Mouse (Mus musculus): ENCODE results near the gene Ankrd34a. TPM values are rescaled to one million over a fixed set of nuclear protein-coding genes. Genes with fewer than 3 reads are reported as not detected.
A peak's percentile ranks its signal among the peaks of the same experiment; 100 is the strongest.

Ankrd34a gene
- 5.1 and 7.4 TPM in 2 replicates for polyA plus RNA-seq (2011; ENCODE audit: insufficient read length, low read depth, missing spikeins)

DNA sequence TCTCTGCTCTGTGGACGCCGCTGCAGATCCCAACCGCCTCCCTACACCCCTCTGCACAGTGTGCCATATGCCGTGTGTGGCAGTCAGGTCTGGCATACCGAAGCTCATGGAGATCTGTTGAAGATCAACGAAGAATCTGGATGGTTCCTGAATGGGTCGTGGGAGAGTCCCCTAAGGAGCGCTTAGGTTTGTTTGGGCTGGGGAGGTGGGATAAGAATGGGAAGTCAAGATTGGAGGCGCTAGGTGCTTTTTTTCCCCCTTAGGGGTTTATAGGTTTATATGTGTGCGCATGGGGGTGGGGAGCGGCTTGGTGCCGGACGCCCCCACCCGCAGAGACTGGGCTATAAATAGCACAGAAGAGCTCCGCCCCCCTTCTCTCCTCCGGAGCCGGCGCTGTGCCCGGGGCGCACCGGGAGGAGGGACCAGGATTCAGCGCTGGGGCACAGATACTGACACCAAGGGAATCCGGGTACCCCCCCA is at the start of gene Ankrd34a:
Ankrd34a (plus strand) TSS at position 409 of the 480 bp plus-strand sequence.
- Histone ChIP-seq H3K4me1 (ENCODE audit: control insufficient read depth, insufficient read depth, low read length) (peaks cover 11% of the 10 kb centered on the region), H3K27ac (ENCODE audit: insufficient read depth, low read length) (peak within 1 kb of the TSS; percentile 14), H3K4me3 (ENCODE audit: insufficient read depth, low read length) (peak within 1 kb of the TSS; percentile 52)
- TF ChIP-seq CTCF (IDR thresholded peaks at IDR 0.05; ENCODE audit: borderline replicate concordance, insufficient read depth, low read length), result no peak

DNA sequence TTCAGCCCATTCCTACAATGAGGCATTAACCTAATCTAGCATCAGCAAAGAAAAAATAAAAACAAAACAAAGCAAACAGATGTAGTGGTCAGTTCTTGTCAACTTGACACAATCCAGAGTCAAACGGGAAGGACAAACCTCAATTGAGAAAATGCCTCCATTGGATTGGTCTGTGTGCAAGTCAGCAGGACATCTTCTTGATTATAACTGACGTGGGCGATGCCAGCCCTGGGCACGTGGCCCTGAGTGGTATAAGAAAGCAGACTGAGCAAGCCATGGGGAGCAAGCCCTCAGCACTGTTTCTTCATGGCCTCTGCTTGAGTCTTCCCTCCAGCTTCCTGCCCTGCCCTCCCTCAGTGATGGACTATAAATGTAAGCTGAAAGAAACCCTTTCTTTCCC is 49.6 kb upstream of the Ankrd34a start:
- TF ChIP-seq CTCF (IDR thresholded peaks at IDR 0.05; ENCODE audit: borderline replicate concordance, insufficient read depth, low read length) (no peak), POLR2A (IDR thresholded peaks at IDR 0.05; ENCODE audit: low read depth, low read length) (no peak)
- peaks cover 2% of the 10 kb centered on the region; the same call in 1 of the 2 replicates for H3K4me1 ChIP-seq (ENCODE audit: control insufficient read depth, insufficient read depth, low read length)

DNA sequence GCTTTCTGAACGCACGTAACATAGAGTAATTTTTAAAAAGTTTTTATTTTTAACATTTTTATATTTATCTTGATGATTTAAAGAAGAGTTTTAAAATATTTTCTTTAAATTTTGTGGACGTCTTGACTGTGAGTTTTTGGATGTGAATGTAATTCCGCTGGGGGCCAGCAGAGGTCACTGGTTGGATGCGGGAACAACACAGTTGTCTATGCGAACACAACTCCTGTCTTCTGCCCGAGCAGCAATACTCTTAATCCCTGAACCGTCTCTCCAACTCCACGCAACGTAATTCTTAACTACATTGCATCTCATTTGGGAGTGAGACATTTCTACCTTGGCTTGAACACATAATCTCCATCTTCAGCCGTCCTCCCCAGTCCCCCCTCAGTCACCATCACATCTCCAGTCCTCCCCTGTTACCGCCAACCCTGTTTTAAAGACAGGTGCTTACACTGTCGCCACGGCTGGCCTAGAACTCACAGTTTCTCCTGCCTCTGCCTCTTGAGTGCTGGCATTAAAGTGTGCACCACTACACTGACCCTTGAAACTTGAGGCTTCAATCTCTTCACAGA is 49.0 kb upstream of the Ankrd34a start:
- no peak overlapping the region for H3K27ac ChIP-seq (ENCODE audit: insufficient read depth, low read length)
- no peak overlapping the region for H3K4me3 ChIP-seq (ENCODE audit: insufficient read depth, low read length)
- TF ChIP-seq CTCF (IDR thresholded peaks at IDR 0.05; ENCODE audit: borderline replicate concordance, insufficient read depth, low read length) (peak; percentile 57), POLR2A (IDR thresholded peaks at IDR 0.05; ENCODE audit: low read depth, low read length) (no peak)
- H3K4me1 ChIP-seq (ENCODE audit: control insufficient read depth, insufficient read depth, low read length), result peaks cover 2% of the 10 kb centered on the region; the same call in 1 of the 2 replicates

More for the DNA sequence above, 49.6 kb upstream of the Ankrd34a start:
- Histone ChIP-seq H3K27ac (ENCODE audit: insufficient read depth, low read length) (no peak overlapping the region), H3K4me3 (ENCODE audit: insufficient read depth, low read length) (no peak overlapping the region)

DNA sequence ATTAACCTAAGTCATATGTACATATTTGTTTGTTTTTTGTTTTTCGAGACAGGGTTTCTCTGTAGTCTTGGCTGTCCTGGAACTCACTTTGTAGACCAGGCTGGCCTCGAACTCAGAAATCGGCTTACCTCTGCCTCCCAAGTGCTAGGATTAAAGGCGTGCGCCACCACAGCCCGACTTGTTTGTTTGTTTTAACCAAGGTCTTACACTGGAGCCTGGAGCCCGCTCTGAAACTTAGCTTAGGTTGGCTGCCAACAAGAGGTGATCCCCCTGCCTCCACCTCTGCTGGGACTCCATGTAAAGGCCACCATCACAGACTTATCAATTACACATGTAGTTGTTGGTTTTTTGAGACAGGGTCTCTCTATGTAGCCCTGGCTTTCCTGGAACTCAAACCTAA is 47.6 kb upstream of the Ankrd34a start:
- Histone ChIP-seq H3K4me3 (ENCODE audit: insufficient read depth, low read length) (no peak overlapping the region), H3K27ac (ENCODE audit: insufficient read depth, low read length) (no peak overlapping the region), H3K4me1 (ENCODE audit: control insufficient read depth, insufficient read depth, low read length) (peaks cover 2% of the 10 kb centered on the region; the same call in 1 of the 2 replicates)
- no peak for TF ChIP-seq CTCF (IDR thresholded peaks at IDR 0.05; ENCODE audit: borderline replicate concordance, insufficient read depth, low read length)
- no peak for TF ChIP-seq POLR2A (IDR thresholded peaks at IDR 0.05; ENCODE audit: low read depth, low read length)

DNA sequence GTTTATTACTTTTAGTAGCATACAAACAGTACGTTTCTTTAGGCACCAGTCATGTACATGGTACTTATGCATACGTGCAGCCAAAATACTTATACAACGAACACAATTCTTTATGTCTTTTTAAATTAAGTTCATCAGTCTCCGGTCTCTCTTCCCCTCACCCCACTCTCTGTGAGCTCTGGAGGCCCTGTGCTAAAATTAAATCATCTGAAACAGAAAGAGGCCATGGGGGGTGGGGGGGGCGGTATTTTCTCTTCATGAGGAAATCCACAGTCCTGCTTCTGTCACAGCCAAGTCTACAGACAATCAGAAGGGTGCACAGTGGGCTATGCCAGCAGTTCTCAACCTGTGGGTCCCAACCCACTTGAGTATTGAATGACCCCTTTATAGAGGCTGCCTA is 47.1 kb upstream of the Ankrd34a start:
- no peak overlapping the region for H3K27ac ChIP-seq (ENCODE audit: insufficient read depth, low read length)
- peaks cover 2% of the 10 kb centered on the region; the same call in 1 of the 2 replicates for H3K4me1 ChIP-seq (ENCODE audit: control insufficient read depth, insufficient read depth, low read length)
- TF ChIP-seq CTCF (IDR thresholded peaks at IDR 0.05; ENCODE audit: borderline replicate concordance, insufficient read depth, low read length), result no peak
- TF ChIP-seq POLR2A (IDR thresholded peaks at IDR 0.05; ENCODE audit: low read depth, low read length), result no peak

DNA sequence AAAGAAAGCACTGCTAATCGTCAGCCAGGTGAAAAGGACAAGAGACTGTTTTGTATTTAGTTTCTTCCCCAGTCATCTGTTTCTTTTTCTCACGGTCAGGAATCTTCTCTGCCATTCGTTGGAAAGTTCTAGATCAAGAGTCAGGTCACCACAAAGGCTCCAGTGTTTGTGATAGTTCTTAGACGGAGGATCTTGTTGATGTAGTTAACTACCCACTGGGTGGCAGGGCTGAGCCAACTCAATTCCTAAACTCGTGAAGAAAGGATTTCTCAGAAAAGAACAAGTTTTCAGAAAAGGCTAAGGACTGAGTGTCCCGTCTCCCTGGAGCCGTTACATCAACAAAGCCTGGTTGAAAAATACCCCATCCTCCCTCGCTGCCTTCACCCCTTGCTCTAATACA is 45.2 kb upstream of the Ankrd34a start:
- Histone ChIP-seq H3K4me1 (ENCODE audit: control insufficient read depth, insufficient read depth, low read length) (peaks cover 2% of the 10 kb centered on the region; the same call in 1 of the 2 replicates), H3K27ac (ENCODE audit: insufficient read depth, low read length) (peak overlapping the region; percentile 25; the same call in 1 of the 2 replicates), H3K4me3 (ENCODE audit: insufficient read depth, low read length) (no peak overlapping the region)
- no peak for TF ChIP-seq CTCF (IDR thresholded peaks at IDR 0.05; ENCODE audit: borderline replicate concordance, insufficient read depth, low read length)
- no peak for TF ChIP-seq POLR2A (IDR thresholded peaks at IDR 0.05; ENCODE audit: low read depth, low read length)

More for the DNA sequence above, 47.1 kb upstream of the Ankrd34a start:
- no peak overlapping the region for H3K4me3 ChIP-seq (ENCODE audit: insufficient read depth, low read length)

DNA sequence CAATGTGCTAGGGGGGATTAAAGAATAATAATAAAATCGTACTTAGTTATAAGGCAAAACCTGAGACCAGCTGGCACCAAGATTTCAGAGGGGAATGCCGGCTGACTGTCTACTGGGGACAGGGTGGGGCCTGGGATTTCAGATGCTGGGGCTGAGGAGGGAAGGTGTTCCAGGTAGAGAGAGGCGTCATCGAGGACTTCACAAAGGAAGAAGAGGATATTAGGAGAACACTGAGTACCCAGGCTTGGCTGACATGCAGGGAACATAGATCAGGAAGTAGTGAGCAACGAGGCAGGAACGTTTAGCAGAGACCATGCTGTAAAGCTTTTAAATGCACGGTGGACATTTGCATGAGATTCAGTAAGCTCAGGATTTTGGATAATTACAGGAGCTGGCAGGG is 44.5 kb upstream of the Ankrd34a start:
- no peak overlapping the region for H3K27ac ChIP-seq (ENCODE audit: insufficient read depth, low read length)
- no peak overlapping the region for H3K4me3 ChIP-seq (ENCODE audit: insufficient read depth, low read length)
- TF ChIP-seq POLR2A (IDR thresholded peaks at IDR 0.05; ENCODE audit: low read depth, low read length) (no peak), CTCF (IDR thresholded peaks at IDR 0.05; ENCODE audit: borderline replicate concordance, insufficient read depth, low read length) (no peak)
- H3K4me1 ChIP-seq (ENCODE audit: control insufficient read depth, insufficient read depth, low read length), result peaks cover 2% of the 10 kb centered on the region; the same call in 1 of the 2 replicates

DNA sequence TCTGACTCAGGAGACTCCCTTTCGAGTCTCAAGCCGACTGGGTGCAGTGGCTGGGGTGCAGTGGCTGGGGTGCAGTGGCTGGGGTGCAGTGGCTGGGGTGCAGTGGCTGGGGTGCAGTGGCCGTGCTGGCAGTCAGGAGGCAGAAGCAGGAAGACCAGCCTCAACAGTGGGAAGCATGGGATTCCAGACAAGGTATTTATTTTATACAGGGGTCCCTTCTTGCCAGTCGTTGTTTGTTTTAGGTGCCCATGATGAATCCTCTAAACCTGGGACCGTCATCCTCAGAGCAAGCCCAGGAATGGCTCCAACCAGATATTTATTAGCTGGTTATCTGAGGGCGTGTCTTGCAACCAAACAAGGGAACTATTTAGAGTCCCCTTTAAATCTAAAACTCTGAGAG is 42.8 kb upstream of the Ankrd34a start:
- peaks cover 2% of the 10 kb centered on the region; the same call in 1 of the 2 replicates for H3K4me1 ChIP-seq (ENCODE audit: control insufficient read depth, insufficient read depth, low read length)
- TF ChIP-seq CTCF (IDR thresholded peaks at IDR 0.05; ENCODE audit: borderline replicate concordance, insufficient read depth, low read length), result no peak
- no peak for TF ChIP-seq POLR2A (IDR thresholded peaks at IDR 0.05; ENCODE audit: low read depth, low read length)
- H3K4me3 ChIP-seq (ENCODE audit: insufficient read depth, low read length), result no peak overlapping the region
- H3K27ac ChIP-seq (ENCODE audit: insufficient read depth, low read length), result no peak overlapping the region

DNA sequence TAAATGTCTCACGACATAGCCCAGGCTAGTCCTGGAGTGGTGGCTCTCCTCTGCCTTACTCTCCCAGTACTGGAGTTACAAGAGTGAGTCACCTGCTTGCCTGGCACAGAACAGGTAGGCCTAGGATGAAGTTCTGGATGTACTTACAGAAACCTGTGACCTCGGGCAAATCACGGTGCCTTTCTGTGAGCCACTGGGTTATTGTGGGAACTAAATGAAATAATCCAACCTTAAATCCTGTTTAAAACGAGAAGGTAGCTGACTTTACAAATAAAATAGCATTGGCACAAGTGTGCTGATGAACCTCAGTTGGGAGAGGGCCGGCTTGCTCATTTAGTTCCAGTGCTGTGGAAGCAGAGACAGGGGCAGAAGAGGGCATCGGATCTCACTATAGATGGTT is 42.2 kb upstream of the Ankrd34a start:
- Histone ChIP-seq H3K4me3 (ENCODE audit: insufficient read depth, low read length) (no peak overlapping the region), H3K4me1 (ENCODE audit: control insufficient read depth, insufficient read depth, low read length) (peaks cover 2% of the 10 kb centered on the region; the same call in 1 of the 2 replicates), H3K27ac (ENCODE audit: insufficient read depth, low read length) (no peak overlapping the region)
- TF ChIP-seq CTCF (IDR thresholded peaks at IDR 0.05; ENCODE audit: borderline replicate concordance, insufficient read depth, low read length) (no peak), POLR2A (IDR thresholded peaks at IDR 0.05; ENCODE audit: low read depth, low read length) (no peak)

DNA sequence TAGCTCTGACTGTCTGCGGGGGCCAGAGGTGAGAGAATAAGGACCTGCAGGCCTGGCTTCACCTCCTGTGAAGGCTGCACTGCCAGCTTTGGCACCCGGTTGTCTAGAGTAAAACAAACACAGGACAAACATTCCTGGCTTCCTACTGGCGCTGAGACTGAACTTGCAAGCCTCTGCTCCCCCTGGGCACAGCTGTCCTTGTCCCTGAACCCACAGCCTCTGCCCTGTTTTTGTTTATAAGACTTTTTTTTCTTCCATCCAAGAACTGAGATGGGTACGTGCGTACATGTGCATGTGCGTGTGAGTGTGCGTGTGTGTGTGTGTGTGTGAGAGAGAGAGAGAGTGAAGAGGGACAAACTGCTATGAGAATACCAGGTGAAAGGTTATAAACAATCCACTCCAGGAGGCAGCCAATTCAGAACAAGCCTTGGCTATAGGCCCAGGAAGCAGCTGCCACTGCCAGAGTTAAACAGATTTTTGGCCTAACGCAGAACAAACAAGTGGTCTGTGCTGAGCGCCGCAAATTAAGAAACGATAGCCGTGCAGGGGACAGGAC is 41.3 kb upstream of the Ankrd34a start:
- H3K4me3 ChIP-seq (ENCODE audit: insufficient read depth, low read length), result no peak overlapping the region
- H3K4me1 ChIP-seq (ENCODE audit: control insufficient read depth, insufficient read depth, low read length), result peaks cover 5% of the 10 kb centered on the region; the same call in 1 of the 2 replicates
- no peak overlapping the region for H3K27ac ChIP-seq (ENCODE audit: insufficient read depth, low read length)
- TF ChIP-seq CTCF (IDR thresholded peaks at IDR 0.05; ENCODE audit: borderline replicate concordance, insufficient read depth, low read length) (no peak), POLR2A (IDR thresholded peaks at IDR 0.05; ENCODE audit: low read depth, low read length) (no peak)
